Comparison of ENCODE assay signal across 7 mouse cellular contexts in the genomic region with DNA sequence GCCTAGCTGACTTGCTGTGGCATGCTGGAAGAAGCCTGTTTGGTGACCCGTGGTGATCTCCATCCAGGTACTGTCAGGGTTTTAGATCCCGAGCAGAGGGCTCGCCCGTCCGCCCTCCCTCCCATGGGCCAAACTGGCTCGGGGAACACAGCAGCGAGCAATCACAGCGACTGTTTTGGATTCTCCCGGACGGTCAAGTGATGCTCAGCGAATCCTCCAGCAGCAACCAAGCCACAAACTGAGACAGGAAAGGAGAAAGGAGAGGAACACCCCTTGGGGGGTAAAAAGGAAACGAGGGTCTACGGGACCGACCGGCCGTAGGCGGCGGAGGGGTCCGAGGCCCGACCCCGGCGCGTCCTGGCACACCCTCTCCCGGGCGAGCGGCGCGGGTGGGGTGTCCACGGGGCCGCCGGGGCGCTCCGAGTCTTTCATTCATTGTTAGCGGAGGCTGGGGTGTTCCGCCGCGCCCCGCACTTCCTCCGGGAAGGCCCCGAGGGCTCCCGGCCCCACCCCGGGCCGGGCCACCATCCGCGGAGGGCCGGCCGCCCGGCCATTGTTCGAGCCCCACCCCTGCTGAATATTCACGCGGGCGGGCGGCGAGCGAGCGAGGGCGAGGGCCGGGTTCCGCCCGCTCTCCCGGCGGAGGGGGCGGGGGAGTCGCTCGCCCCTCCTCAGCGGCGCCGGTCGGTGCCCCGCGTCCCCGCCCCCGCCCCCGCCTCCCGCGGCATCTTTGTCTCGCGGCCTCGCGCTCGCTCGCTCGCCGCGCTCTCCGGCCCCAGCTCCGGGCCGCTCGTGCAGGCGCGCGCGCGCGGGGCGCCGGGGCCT. TPM values are rescaled to one million over a fixed set of nuclear protein-coding genes. Genes with fewer than 3 reads are reported as not detected.
DNase-seq lines count a peak whose midpoint lies in the region; ATAC-seq and TF ChIP-seq lines count a peak whose summit lies in the region.

A gene (plus strand): TSS at position 733 of the 825 bp plus-strand sequence.

- H3K27ac ChIP-seq in intestine, embryonic 16.5 days (ENCODE audit: low read length) = peak within 1 kb of the TSS; percentile 94
- H3K27ac ChIP-seq in limb, embryonic 11.5 days (replicated peaks; ENCODE audit: low read depth, low read length) = peak within 1 kb of the TSS; percentile 96
- H3K27ac ChIP-seq in midbrain, embryonic 12.5 days (replicated peaks) = peak within 1 kb of the TSS; percentile 99
- peak within 1 kb of the TSS; percentile 69 for H3K27ac ChIP-seq in small intestine, adult 2 months (ENCODE audit: insufficient read depth, low read depth, low read length)

- 1% methylated on average over 64 of the region's 97 CpGs for WGBS in intestine, embryonic 16.5 days
- WGBS in limb, embryonic 11.5 days = under 1% methylated on average over 59 of the region's 97 CpGs
- WGBS in midbrain, embryonic 12.5 days = under 1% methylated on average over 75 of the region's 97 CpGs
- 3% methylated on average over 95 of the region's 97 CpGs for WGBS in small intestine, adult 2 months

- DNase-seq in adrenal gland, adult 8-10 months = peak; percentile 64
- peak; percentile 71 for DNase-seq in embryo, embryonic 11.5 days (ENCODE audit: low read depth, low spot score)
- no peak for DNase-seq in gonadal fat pad, adult 2 months (ENCODE audit: low read depth)
- peak; percentile 85 for DNase-seq in limb, embryonic 11.5 days (ENCODE audit: low spot score)

- TF ChIP-seq POLR2A in small intestine, adult 2 months (IDR thresholded peaks at IDR 0.05; ENCODE audit: low read depth, low read length) = no peak; the same call in 1 of the 2 replicates

- H3K4me3 ChIP-seq in intestine, embryonic 16.5 days (ENCODE audit: low read length) = peak within 1 kb of the TSS; percentile 94
- peak within 1 kb of the TSS; percentile 89 for H3K4me3 ChIP-seq in limb, embryonic 11.5 days (ENCODE audit: low read depth, low read length)
- peak within 1 kb of the TSS; percentile 95 for H3K4me3 ChIP-seq in midbrain, embryonic 12.5 days
- peak within 1 kb of the TSS; percentile 89 for H3K4me3 ChIP-seq in small intestine, adult 2 months (ENCODE audit: low read depth, low read length)

- H3K9me3 ChIP-seq in intestine, embryonic 16.5 days (ENCODE audit: control insufficient read depth, low read length) = no peaks in the 10 kb centered on the region
- no peaks in the 10 kb centered on the region; the same call in 1 of the 2 replicates for H3K9me3 ChIP-seq in limb, embryonic 11.5 days (ENCODE audit: control insufficient read depth, low read length)
- H3K9me3 ChIP-seq in midbrain, embryonic 12.5 days = no peaks in the 10 kb centered on the region

- peak within 1 kb of the TSS; percentile 80 for H3K4me2 ChIP-seq in intestine, embryonic 16.5 days (ENCODE audit: low read depth, low read length)
- H3K4me2 ChIP-seq in limb, embryonic 11.5 days (ENCODE audit: low read depth, severe bottlenecking) = peak within 1 kb of the TSS; percentile 80
- peak within 1 kb of the TSS; percentile 83 for H3K4me2 ChIP-seq in midbrain, embryonic 12.5 days (replicated peaks)

- no peaks in the 10 kb centered on the region for H3K27me3 ChIP-seq in intestine, embryonic 16.5 days (replicated peaks; ENCODE audit: control insufficient read depth, insufficient read depth, low read length)
- no peaks in the 10 kb centered on the region for H3K27me3 ChIP-seq in limb, embryonic 11.5 days (ENCODE audit: control insufficient read depth, insufficient read depth, low read length)
- H3K27me3 ChIP-seq in midbrain, embryonic 12.5 days = peaks cover 12% of the 10 kb centered on the region; the same call in 1 of the 2 replicates
- no peaks in the 10 kb centered on the region for H3K27me3 ChIP-seq in small intestine, adult 2 months (ENCODE audit: control insufficient read depth, insufficient read depth, low read length)

- no peaks in the 10 kb centered on the region for H3K36me3 ChIP-seq in intestine, embryonic 16.5 days (ENCODE audit: control insufficient read depth, insufficient read depth, low read length)
- no peaks in the 10 kb centered on the region for H3K36me3 ChIP-seq in limb, embryonic 11.5 days (ENCODE audit: control insufficient read depth, insufficient read depth, low read length)
- peaks cover 14% of the 10 kb centered on the region for H3K36me3 ChIP-seq in midbrain, embryonic 12.5 days
- no peaks in the 10 kb centered on the region for H3K36me3 ChIP-seq in small intestine, adult 2 months (ENCODE audit: control insufficient read depth, insufficient read depth, low read length)

- peak; percentile 89 for ATAC-seq in intestine, embryonic 16.5 days
- ATAC-seq in limb, embryonic 11.5 days (ENCODE audit: insufficient number of reproducible peaks, low FRiP score, low TSS enrichment, low read depth) = peak; percentile 94
- ATAC-seq in midbrain, embryonic 12.5 days (ENCODE audit: low FRiP score, low read depth) = peak; percentile 90

- H3K9ac ChIP-seq in intestine, embryonic 16.5 days (ENCODE audit: low read depth, low read length) = peak within 1 kb of the TSS; percentile 99
- peak within 1 kb of the TSS; percentile 100 for H3K9ac ChIP-seq in limb, embryonic 11.5 days (ENCODE audit: low read length)
- peak within 1 kb of the TSS; percentile 100 for H3K9ac ChIP-seq in midbrain, embryonic 12.5 days (replicated peaks)

- TF ChIP-seq CTCF in small intestine, adult 2 months (IDR thresholded peaks at IDR 0.05; ENCODE audit: extremely low read depth, insufficient read length, insufficient replicate concordance, low read depth, low read length) = no peak

- peaks cover 30% of the 10 kb centered on the region for H3K4me1 ChIP-seq in intestine, embryonic 16.5 days (ENCODE audit: control insufficient read depth, insufficient read depth, low read length)
- H3K4me1 ChIP-seq in limb, embryonic 11.5 days (ENCODE audit: control insufficient read depth, insufficient read depth, low read length) = peaks cover 15% of the 10 kb centered on the region
- H3K4me1 ChIP-seq in midbrain, embryonic 12.5 days = peaks cover 43% of the 10 kb centered on the region
- H3K4me1 ChIP-seq in small intestine, adult 2 months (ENCODE audit: control insufficient read depth, insufficient read depth, insufficient read length, low read length) = peaks cover 10% of the 10 kb centered on the region

RNA-seq across cellular contexts. Expression of the gene that starts here (rescaled TPM):
- 100 to 1,000 TPM in 2 of 4 experiments, 10 to 100 TPM in 2; 80.9 to 123 (median 104) TPM for total RNA-seq in adrenal gland, adult 8-10 months (2022)
- 70.9 and 88.8 TPM in 2 replicates for polyA plus RNA-seq in gonadal fat pad, adult 2 months (2012; rRNA removed)
- polyA plus RNA-seq in intestine, embryonic 16.5 days (2015; fragmentation: Nextera tagmentation; extraction: Ambion mirVana) = 10.1 TPM in 2 replicates
- 38.0 and 43.7 TPM in 2 replicates for polyA plus RNA-seq in limb, embryonic 11.5 days (2014; fragmentation: Nextera tagmentation; extraction: Ambion mirVana)
- polyA plus RNA-seq in midbrain, embryonic 12.5 days (2016; fragmentation: Nextera tagmentation; extraction: Ambion mirVana) = 68.8 and 71.5 TPM in 2 replicates
- polyA plus RNA-seq in small intestine, adult 2 months (2012; rRNA removed) = 16.7 and 41.0 TPM in 2 replicates
